Mouse (Mus musculus) adrenal gland, postnatal 25 days (tissue): Measurements from ENCODE around the gene Gnptab. TPM values are rescaled to one million over a fixed set of nuclear protein-coding genes. Genes with fewer than 3 reads are reported as not detected.
"Not testable (repeated sequence)": the region's sequence is repeated elsewhere in the genome, so short reads cannot be mapped to it uniquely, and the experiment has no call there.

Experiments
- DNase-seq: peaks from one replicate; pipeline ENCODE4 v3.0.0; 2021; ENCODE audit warnings: mixed read lengths
- total RNA-seq: library from RNA; stranded (reverse); gene quantifications from 2 replicates; pipeline ENCODE4 v1.2.3, GENCODE M21; 2021

Gnptab gene
- total RNA-seq, 1 experiment from 2014 or later = 38.2 TPM

DNA sequence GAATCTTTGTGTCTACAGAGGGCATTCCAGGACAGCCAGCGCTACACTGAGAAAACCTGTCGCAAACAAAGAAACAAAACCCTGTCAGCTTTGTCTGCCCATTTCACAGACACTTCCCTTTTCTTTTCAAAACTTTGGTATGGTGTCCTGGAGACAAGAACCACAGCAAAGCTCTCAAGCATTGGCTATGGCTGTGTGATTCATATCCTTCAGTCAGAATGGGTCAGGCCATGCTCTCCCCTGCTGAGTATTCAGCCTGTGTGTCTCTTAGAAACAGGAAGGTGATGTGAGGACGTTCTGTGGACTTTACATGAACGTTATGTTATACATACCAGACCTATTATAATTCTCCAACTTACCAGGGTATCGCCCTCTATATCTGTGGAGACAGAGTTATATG lies 38.8 kb downstream of the Gnptab start:
- no peak for DNase-seq

DNA sequence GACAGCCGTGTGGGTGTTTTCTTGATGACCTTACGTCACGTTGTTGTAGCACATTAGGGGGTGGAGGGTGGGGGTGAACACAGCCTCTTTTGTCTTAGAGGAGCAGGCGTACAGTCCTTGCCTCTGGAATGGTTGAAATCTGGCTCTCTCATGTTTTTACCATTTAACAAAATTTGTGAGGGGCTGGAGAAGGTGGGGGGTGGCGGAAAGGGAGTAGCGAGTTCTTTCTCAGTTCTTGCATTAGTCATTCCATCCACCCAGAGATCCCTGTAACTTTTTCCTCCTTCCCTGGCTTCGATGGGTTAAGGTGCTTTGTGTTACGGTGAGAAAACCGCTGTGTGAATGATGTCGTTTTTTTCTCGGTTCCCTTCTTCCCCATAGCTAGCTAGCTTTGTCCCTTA lies 41.2 kb downstream of the Gnptab start:
- no peak for DNase-seq

DNA sequence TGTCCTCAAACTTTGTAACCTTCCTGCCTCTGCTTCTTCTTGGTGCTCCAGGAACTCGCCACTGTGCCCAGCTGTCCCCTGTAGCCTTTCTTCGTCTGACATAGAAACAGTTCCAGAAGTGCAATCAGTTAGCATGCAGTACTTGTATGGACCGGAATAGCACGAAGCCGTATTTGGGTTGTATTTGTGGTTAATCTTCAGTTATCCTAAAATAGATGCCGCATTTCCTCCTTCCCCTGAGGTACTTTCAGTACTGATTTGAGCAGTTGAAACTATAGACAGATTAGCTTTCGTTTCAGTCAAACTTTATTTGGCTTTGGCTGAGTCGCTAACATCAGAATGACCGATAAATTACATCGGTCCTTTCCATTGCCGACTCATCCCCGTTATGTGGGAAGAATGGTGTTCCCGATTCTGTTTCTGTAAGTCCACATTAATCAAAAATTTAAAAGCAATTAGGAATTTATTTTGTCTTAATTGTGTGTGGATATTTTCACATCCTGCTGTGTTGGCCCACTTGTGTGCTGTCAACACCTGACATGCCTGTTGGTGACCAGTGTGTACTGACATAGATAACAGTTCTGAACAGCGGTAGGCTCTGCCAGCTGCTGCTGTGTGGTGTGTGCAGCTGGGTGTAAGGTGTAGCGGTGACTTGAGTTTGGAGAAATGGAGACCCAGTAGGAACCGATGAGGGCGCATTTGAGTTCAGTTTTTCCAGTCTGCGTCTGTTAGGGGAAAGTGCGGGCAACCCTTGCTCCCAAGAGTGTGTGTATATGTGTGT lies 41.9 kb downstream of the Gnptab start:
- DNase-seq = no peak

DNA sequence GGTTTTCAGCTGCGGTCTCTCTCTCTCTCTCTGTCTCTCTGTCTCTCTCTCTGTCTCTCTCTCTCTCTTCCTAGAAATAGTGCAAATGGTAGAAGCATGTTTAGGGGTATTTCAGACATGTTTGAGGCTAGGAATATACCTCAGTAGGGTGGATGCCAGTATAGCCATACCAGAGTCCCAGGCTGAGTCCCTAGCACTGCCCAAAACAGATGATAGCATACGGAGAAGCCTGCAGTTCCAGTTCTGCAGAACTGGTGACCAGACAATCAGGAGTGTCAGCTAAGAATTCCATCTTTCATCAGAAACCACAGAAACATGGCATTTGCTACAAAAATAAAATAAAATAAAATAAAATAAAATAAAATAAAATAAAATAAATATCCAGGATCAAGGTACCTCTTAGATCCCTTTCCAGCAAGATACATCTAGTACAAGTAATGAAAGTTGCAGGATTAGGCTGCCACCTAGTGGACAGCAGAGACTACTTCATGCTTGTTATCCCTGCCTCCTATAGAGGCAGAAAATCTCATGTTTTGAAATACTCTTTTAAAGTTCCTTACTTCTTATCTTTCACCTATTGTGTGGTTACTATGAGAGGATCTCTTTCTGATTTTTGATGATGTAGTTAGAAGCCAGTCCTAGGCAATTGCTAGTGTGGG lies 47.4 kb downstream of the Gnptab start:
- DNase-seq = peak; percentile 30

DNA sequence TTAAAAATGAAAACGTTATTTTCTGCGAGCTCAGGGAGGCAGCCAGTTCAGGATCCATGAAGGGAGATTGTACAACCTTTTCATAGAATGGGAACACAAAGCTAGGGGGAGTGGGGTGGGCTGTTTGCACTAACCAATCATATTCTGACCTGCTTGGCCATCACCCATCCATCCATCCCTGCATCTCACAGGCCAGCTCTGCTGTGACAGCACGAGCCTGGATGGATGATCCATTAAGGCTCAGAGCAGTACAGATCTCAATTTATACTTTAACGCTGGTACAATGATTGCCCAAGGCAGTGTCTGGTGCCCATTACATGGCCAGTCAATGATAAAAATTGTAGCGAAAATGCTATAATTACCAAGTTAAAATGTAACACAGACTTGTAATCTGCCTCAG lies 48.0 kb downstream of the Gnptab start:
- no peak for DNase-seq

DNA sequence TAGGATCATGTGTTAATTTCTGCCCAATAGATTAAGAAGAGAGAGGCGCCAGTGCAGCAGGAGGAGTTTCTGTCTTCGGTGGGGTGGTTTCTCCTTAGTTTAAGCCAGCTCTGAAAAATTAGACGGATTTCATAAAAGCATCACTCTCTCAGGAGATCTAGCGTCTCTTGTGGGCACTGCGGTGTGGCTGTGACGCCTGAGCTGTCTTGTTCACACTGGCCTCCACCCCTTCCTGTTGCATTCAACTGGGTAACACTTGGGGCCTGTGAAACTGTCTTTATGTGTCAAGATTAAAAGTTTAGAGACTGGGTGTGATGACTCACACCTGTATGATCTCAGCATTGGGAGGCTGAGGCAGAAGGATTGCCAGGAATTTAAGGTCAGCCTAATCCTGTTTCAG lies 49.1 kb downstream of the Gnptab start:
- DNase-seq = no peak

DNA sequence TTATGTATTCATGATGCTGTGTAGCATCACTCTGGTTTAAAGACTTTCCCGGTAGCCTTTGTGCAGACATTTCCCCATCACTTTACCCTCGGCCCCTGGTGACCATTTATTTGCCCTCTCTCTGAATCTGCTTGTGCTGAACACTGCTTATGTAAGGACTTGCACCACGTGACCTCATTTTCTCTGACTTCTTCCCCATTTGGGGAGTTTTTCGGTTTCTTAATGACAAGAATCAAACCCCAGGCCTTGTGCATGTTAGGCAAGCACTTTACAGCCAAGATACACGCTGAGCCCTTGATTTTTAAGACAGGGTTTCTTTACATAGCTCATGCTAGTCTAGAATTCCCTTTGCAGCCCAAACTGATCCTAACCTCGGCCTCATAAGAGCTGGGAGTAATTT lies 62.3 kb downstream of the Gnptab start:
- DNase-seq = no peak

DNA sequence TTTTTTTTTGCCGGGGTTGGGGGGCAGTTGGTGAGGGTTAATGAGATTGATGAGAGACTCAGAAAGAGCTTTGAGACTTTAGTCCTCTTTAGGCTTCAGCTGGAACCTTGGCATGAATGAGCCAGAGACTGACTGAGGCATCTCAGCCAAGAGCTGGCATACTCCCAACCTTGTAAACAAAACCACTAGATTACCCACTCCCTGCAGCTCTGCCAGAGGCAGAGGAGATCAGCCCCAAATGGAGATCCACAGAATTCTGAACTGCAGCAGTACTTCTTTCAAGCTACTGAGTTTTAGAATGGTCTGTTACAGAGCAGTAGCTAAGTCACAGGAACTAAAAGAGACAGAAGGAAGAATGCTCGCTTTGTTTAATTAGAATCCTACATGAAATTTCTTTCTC lies 72.3 kb downstream of the Gnptab start:
- DNase-seq = peak; percentile 38

DNA sequence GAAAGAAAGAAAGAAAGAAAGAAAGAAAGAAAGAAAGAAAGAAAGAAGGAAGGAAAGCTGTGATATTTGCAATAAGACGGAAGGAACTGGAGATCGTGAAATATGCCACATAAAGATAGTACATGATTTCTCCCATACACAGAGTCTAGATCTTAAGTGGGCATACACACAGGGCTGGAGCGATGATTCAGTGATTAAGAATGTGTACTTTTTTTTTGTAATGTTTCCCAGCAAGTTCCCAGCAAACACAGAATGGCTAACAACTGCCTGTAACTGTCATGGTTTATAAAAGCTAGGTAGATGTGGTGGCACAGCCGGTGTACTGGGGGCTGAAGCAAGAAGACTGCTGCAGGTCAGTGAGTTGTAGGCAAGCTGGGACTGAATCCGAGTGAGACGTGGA lies 73.1 kb downstream of the Gnptab start:
- no peak for DNase-seq

DNA sequence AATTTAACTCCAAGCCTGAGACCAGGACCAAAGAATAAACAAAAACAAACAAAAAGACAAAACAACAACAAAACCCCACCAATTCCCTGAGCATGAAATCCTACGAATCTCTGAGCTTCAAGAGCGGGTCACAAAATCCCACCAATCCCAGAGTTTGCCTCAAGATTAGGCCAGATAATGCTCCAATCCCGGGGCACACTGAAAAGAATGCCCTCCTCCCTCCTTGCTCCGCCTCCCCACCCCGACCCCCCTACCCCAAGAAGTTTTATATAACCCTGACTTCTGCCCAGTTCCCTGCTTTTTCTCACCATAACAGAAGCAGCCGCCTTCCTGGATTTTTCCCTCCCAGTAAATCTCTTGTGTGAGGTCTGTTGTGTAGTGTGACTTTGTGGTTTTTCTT lies 78.9 kb downstream of the Gnptab start:
- no peak for DNase-seq

DNA sequence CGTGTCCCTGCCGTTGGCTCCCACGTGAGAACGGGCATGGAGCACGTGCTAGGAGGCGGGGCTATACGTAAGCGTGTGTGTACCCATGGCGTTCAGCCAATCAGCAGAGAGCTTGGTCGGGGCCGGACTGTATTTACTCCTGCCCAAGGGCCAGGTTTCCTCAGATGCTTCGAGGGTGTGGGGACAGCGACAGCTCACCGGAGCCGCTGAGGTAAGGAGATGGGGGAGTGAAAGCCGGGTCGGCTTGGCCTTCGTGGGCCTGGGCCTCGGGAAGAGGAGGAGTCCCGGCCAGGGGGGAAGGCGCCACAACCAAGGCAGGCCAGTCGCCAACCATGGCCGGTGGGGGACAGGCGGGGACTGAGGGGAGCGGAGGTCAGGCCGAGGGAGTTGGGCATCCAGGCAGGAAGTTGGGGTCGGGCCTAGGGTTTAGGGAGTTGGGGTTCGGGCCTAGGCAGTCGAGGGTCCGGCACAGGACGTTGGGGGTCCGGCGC lies 80.6 kb downstream of the Gnptab start, which contains the start of gene Sycp3:
TSS of gene Sycp3 (plus strand) at position 68 of the 491 bp plus-strand sequence.
- peak; percentile 10 for DNase-seq

DNA sequence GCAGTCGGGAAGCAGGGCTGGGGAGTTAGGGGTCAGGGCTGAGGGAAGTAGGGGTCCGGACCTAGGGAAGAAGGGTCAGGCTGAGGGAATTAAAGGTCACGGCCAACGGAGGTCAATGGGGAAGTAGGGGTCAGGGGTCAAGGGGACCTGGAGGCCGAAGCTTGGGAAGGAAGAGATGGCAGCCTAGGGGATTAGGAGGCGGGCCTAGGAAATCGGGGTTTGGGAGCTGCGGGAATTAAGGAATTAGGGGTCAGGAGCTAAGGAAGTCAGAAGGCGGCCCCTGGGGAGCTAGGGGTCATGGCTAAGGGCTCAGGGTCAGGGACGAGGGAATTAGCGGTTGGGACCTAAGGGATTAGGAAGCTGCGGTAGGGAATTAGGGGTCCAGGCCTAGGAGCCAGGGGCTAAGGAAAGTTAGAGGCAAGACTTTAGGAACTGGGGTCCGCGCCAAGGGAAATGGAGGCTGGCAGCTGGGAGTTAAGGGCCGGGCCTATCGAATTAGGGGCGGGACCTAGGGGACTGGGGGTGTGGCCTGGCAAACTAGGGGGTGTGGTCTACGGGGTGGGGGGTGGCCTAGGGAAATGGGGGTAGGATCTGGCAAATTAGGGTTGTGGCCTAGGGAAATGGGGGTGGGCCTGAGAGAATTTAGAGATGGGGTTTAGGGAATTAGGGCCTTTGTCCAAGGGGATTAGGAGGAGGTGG lies 81.3 kb downstream of the Gnptab start:
- no peak for DNase-seq

DNA sequence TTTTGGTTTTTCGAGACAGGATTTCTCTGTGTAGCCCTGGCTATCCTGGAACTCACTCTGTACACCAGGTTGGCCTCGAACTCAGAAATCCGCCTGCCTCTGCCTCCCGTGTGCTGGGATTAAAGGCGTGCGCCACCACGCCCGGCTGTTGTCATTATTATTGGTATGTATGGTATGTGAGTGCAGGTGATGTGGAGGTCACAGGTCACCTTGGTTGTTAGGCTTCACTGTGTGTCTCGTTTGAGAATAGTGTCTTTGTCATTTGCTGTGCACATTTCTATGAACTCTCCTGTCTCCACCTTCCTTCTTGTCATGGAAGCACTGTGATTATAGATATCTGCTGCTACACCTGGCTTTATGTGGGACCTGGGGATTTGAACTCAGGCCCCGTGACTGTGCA lies 103.9 kb downstream of the Gnptab start:
- DNase-seq = not testable (repeated sequence)

DNA sequence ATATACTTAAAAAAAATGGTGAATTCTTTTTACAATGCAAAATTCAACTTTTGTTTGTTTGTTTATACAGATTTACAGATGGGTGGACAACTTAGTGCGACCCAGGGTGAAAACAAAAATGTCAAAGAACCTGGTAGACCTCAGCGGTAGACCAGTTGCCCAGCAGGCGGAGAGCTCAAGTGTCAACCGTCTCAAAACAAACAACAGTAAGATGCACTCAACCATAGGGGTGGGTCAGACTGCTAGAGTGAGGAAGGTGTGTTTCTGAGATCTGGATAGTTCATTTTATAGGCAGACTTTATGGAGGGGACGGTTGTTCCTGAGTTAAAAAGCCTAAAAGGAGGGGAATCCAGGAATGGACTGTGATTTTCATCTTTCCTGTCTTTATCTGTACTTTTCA lies 109.7 kb downstream of the Gnptab start:
- DNase-seq = no peak

DNA sequence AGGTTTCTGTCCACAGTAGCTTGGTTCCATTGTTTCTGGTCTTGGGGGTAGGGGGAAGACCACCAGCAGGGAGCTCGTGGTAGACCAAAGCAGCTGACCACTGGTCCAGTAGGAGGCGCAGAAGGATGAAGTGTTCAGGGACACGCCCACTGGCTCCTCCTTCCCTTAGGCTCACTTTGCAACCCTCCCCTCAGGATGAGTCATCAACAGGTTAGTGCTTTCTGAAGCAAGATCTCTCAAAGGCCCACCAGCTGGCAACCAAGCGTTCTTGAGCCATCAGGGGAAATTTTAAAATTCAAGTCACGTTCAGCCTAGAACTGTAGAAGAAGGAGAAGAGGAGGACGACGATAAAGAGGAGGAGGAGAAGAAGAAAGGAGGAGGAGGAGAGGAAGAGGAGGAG lies 112.7 kb downstream of the Gnptab start:
- DNase-seq = no peak

DNA sequence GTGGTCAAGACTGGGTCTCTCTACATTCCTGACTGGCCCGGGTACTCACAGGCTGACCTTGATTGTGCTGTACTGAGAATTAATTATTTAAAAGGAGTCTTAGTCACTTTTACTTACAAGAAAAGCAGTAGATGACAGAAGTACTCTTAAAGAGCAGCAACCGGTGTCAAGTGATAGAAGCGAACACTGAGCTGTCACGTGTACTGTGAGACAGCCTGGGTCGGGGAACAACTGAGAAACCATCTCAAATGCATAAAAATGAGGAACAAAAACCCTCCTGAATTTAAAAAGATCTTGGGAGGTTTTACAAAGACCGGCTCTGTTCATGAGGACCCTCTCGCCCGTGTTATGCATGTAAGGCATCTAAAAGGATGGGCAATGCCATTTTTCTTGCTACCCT lies 113.7 kb downstream of the Gnptab start:
- DNase-seq = no peak

DNA sequence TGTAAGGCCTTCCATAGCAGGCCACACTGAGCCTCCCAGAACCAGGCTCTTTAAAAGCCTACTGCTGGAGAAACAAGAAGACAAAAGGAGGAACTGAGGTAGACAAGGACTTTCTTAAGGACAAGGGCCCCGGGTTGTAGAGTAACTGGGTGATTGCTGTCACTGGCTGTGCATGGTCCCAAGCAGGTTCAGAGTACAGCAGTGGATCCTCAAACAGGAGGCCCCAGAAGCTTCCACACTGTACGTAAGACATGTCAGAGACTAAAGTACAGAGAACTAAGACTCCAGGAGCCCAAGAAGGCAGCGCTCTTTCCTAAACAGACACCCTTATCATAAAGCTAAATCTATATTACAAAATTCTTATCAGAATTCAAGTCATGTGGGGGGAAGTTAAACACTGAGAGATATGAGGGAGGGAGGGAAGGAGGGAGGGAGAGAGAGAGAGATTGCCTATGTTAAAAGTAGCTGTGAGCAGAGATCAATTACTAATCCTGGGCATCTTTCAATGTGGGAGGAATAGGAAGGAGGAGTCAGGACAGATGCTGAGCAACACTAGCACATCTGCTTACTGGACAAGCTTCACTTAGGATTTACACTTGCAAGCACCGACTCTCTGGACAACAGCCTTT lies 116.1 kb downstream of the Gnptab start:
- no peak for DNase-seq

Other genes starting within 250 kb of the Gnptab start
- gene Parpbp, start 232.2 kb upstream of the Gnptab start, total RNA-seq = 1.6 and 2.2 TPM in 2 replicates
- gene Nup37, start 232.1 kb upstream of the Gnptab start, total RNA-seq = 6.9 and 14.6 TPM in 2 replicates
- 59.6 and 62.9 TPM in 2 replicates for gene Washc3, start 178.0 kb upstream of the Gnptab start, total RNA-seq
- gene Dram1, start 52 bp upstream of the Gnptab start, total RNA-seq = 7.4 and 7.9 TPM in 2 replicates
- gene Sycp3, start 80.4 kb downstream of the Gnptab start, total RNA-seq = 0.94 and 2.8 TPM in 2 replicates
- gene Chpt1, start 124.9 kb downstream of the Gnptab start, total RNA-seq = 269 and 271 TPM in 2 replicates
- 1.0 and 1.4 TPM in 2 replicates for gene Mybpc1, start 226.0 kb downstream of the Gnptab start, total RNA-seq